Mouse (Mus musculus) liver, embryonic 13.5 days (tissue): ENCODE data around the gene Mta2. TPM values are rescaled to one million over a fixed set of nuclear protein-coding genes. Genes with fewer than 3 reads are reported as not detected.

Source experiments
- ATAC-seq: fragments of 200-750 bp; cut with Nextera tagmentation; 2 replicates; pipeline ENCODE4 v1.8.0; 2017; ENCODE audit warnings: low read depth, mild to moderate bottlenecking, moderate number of reproducible peaks, moderate library complexity
- DNase-seq: peaks from one replicate; pipeline ENCODE4 v3.0.0; 2022
- H3K27ac ChIP-seq: fragments of 300-500 bp; sonication (generic); 2 replicates; pipeline ENCODE4 v1.5.1; 2015; ENCODE audit warnings: moderate library complexity, mild to moderate bottlenecking, inconsistent platforms
- H3K27me3 ChIP-seq: fragments of 300-500 bp; sonication (generic); 2 replicates; pipeline ENCODE4 v1.6.1; 2015; ENCODE audit warnings: mild to moderate bottlenecking, inconsistent platforms
- H3K36me3 ChIP-seq: fragments of 300-500 bp; sonication (generic); 2 replicates; pipeline ENCODE4 v1.6.1; 2015; ENCODE audit warnings: mild to moderate bottlenecking, inconsistent platforms
- H3K4me1 ChIP-seq: fragments of 300-500 bp; sonication (generic); replicated peaks from 2 replicates; pipeline ENCODE4 v1.6.1; 2015; ENCODE audit warnings: inconsistent platforms
- H3K4me2 ChIP-seq: fragments of 300-500 bp; sonication (generic); 2 replicates; pipeline ENCODE4 v1.6.1; 2015; ENCODE audit warnings: inconsistent platforms, mild to moderate bottlenecking, moderate library complexity
- H3K4me3 ChIP-seq: fragments of 300-500 bp; sonication (generic); replicated peaks from 2 replicates; pipeline ENCODE4 v1.5.1; 2015; ENCODE audit warnings: mild to moderate bottlenecking, inconsistent platforms
- H3K9ac ChIP-seq: fragments of 300-500 bp; sonication (generic); 2 replicates; pipeline ENCODE4 v1.6.1; 2015; ENCODE audit warnings: mild to moderate bottlenecking, inconsistent platforms
- H3K9me3 ChIP-seq: fragments of 300-500 bp; sonication (generic); replicated peaks from 2 replicates; pipeline ENCODE4 v1.6.1; 2016; ENCODE audit warnings: inconsistent platforms
- WGBS: fragments of 180-500 bp; shearing (Covaris S2); methylation state at CpG from one replicate; pipeline ENCODE4 v1.1.7; 2015; ENCODE audit not compliant: insufficient replicate concordance; 5-methylcytosine and 5-hydroxymethylcytosine counted together
- polyA plus RNA-seq: library from polyadenylated mRNA; unstranded; fragments of >200 nt; fragmentation: Nextera tagmentation; extraction: Ambion mirVana; gene quantifications from 2 replicates; pipeline ENCODE4 v1.2.1, GENCODE M21; 2015

The Mta2 gene
- polyA plus RNA-seq, 1 experiment from 2014 or later, result 99.5 TPM

- no peak overlapping the region for H3K4me3 ChIP-seq
- H3K36me3 ChIP-seq, result no peaks in the 10 kb centered on the region
- ATAC-seq (no peak), DNase-seq (no peak)
- 62% methylated on average over 10 of the region's 10 CpGs for whole genome bisulfite sequencing
- H3K4me1 ChIP-seq, result peaks cover 40% of the 10 kb centered on the region
- H3K9me3 ChIP-seq, result no peaks in the 10 kb centered on the region
- no peak overlapping the region for H3K9ac ChIP-seq
- H3K27ac ChIP-seq, result no peak overlapping the region
- H3K27me3 ChIP-seq, result peaks cover 21% of the 10 kb centered on the region
- H3K4me2 ChIP-seq, result no peak overlapping the region
Measured at GRCm38 (mm10) chr19:8994813-8995607, 53.3 kb downstream of the Mta2 start.

- no peak overlapping the region for H3K27ac ChIP-seq
- H3K4me2 ChIP-seq, result no peak overlapping the region
- ATAC-seq, result no peak
- H3K4me3 ChIP-seq, result no peak overlapping the region
- no peaks in the 10 kb centered on the region for H3K9me3 ChIP-seq
- no peak overlapping the region for H3K9ac ChIP-seq
- WGBS, result 75% methylated on average over 6 of the region's 6 CpGs
- H3K4me1 ChIP-seq, result peaks cover 31% of the 10 kb centered on the region
- no peaks in the 10 kb centered on the region for H3K36me3 ChIP-seq
- DNase-seq, result no peak
- peaks cover 5% of the 10 kb centered on the region for H3K27me3 ChIP-seq
Measured at GRCm38 (mm10) chr19:8996601-8997000, 54.9 kb downstream of the Mta2 start.

GRCm38 (mm10) chr19:8997546-8997945, 55.9 kb downstream of the Mta2 start:
- H3K9ac ChIP-seq, result no peak overlapping the region

GRCm38 (mm10) chr19:8998546-8998945, 56.9 kb downstream of the Mta2 start:
- Histone ChIP-seq H3K9me3 (no peaks in the 10 kb centered on the region), H3K27ac (no peak overlapping the region), H3K9ac (no peak overlapping the region), H3K4me1 (peaks cover 20% of the 10 kb centered on the region), H3K4me3 (no peak overlapping the region), H3K36me3 (no peaks in the 10 kb centered on the region), H3K4me2 (no peak overlapping the region), H3K27me3 (no peaks in the 10 kb centered on the region)
- DNase-seq (no peak), ATAC-seq (no peak)
- 64% methylated on average over 6 of the region's 6 CpGs for WGBS

More at GRCm38 (mm10) chr19:8997546-8997945, 55.9 kb downstream of the Mta2 start:
- 44% methylated on average over 4 of the region's 4 CpGs for WGBS
- Histone ChIP-seq H3K4me2 (no peak overlapping the region), H3K9me3 (no peaks in the 10 kb centered on the region), H3K4me1 (peaks cover 28% of the 10 kb centered on the region), H3K36me3 (no peaks in the 10 kb centered on the region), H3K4me3 (no peak overlapping the region), H3K27me3 (no peaks in the 10 kb centered on the region), H3K27ac (no peak overlapping the region)
- DNase-seq (peak; percentile 54), ATAC-seq (peak; percentile 84)

- Histone ChIP-seq H3K27me3 (no peaks in the 10 kb centered on the region), H3K9me3 (no peaks in the 10 kb centered on the region), H3K9ac (no peak overlapping the region), H3K4me3 (no peak overlapping the region), H3K36me3 (no peaks in the 10 kb centered on the region), H3K4me2 (no peak overlapping the region), H3K27ac (no peak overlapping the region), H3K4me1 (peaks cover 20% of the 10 kb centered on the region)
- ATAC-seq, result no peak
- WGBS, result 83% methylated on average over 4 of the region's 4 CpGs
- DNase-seq, result no peak
Measured at GRCm38 (mm10) chr19:8999223-8999622, 57.5 kb downstream of the Mta2 start.

Other genes with a start within 250 kb of the Mta2 start
- 118 and 128 TPM in 2 replicates for gene Slc3a2, start 218.5 kb upstream of the Mta2 start, polyA plus RNA-seq
- 80.8 and 81.6 TPM in 2 replicates for gene Wdr74, start 206.0 kb upstream of the Mta2 start, polyA plus RNA-seq
- 0.81 and 1.3 TPM in 2 replicates for gene 1700092M07Rik, start 201.2 kb upstream of the Mta2 start, polyA plus RNA-seq
- gene Stx5a, start 200.5 kb upstream of the Mta2 start, polyA plus RNA-seq, result 48.2 and 51.9 TPM in 2 replicates
- 93.3 and 104 TPM in 2 replicates for gene Nxf1, start 184.8 kb upstream of the Mta2 start, polyA plus RNA-seq
- 66.1 and 74.2 TPM in 2 replicates for gene Tmem223, start 170.9 kb upstream of the Mta2 start, polyA plus RNA-seq
- 93.6 and 97.1 TPM in 2 replicates for gene Tmem179b, start 167.4 kb upstream of the Mta2 start, polyA plus RNA-seq
- gene Taf6l, start 155.5 kb upstream of the Mta2 start, polyA plus RNA-seq, result 16.6 and 17.2 TPM in 2 replicates
- gene Polr2g, start 143.3 kb upstream of the Mta2 start, polyA plus RNA-seq, result 105 and 110 TPM in 2 replicates
- 1.5 TPM in 2 replicates for gene Zbtb3, start 139.3 kb upstream of the Mta2 start, polyA plus RNA-seq
- 25.1 and 27.4 TPM in 2 replicates for gene Ttc9c, start 122.5 kb upstream of the Mta2 start, polyA plus RNA-seq
- 2.8 and 3.0 TPM in 2 replicates for gene Hnrnpul2, start 121.9 kb upstream of the Mta2 start, polyA plus RNA-seq
- not detected in 2 replicates for gene AC129217.1, start 112.1 kb upstream of the Mta2 start, polyA plus RNA-seq
- gene Bscl2, start 104.4 kb upstream of the Mta2 start, polyA plus RNA-seq, result 33.8 and 37.2 TPM in 2 replicates
- gene Gng3, start 102.7 kb upstream of the Mta2 start, polyA plus RNA-seq, result 0.52 and 0.73 TPM in 2 replicates
- 0.05 and 0.18 TPM in 2 replicates for gene Lrrn4cl, start 91.1 kb upstream of the Mta2 start, polyA plus RNA-seq
- 112 and 125 TPM in 2 replicates for gene Ubxn1, start 70.4 kb upstream of the Mta2 start, polyA plus RNA-seq
- 37.8 and 38.5 TPM in 2 replicates for gene Uqcc3, start 61.0 kb upstream of the Mta2 start, polyA plus RNA-seq
- 81.2 and 113 TPM in 2 replicates for gene Lbhd1, start 58.1 kb upstream of the Mta2 start, polyA plus RNA-seq
- not detected in 2 replicates for gene Gm49403, start 57.9 kb upstream of the Mta2 start, polyA plus RNA-seq
- 89.5 and 92.3 TPM in 2 replicates for gene 1810009A15Rik, start 53.0 kb upstream of the Mta2 start, polyA plus RNA-seq
- not detected in 2 replicates for gene Gm49416, start 52.9 kb upstream of the Mta2 start, polyA plus RNA-seq
- gene Ints5, start 48.9 kb upstream of the Mta2 start, polyA plus RNA-seq, result 26.1 and 26.5 TPM in 2 replicates
- gene Ganab, start 43.8 kb upstream of the Mta2 start, polyA plus RNA-seq, result 41.4 and 52.7 TPM in 2 replicates
- gene B3gat3, start 21.5 kb upstream of the Mta2 start, polyA plus RNA-seq, result 20.1 and 22.8 TPM in 2 replicates
- 2.7 and 2.8 TPM in 2 replicates for gene Rom1, start 12.5 kb upstream of the Mta2 start, polyA plus RNA-seq
- gene Eml3, start 12.3 kb upstream of the Mta2 start, polyA plus RNA-seq, result 14.4 and 15.2 TPM in 2 replicates
- gene Tut1, start 12.0 kb downstream of the Mta2 start, polyA plus RNA-seq, result 18.7 and 20.2 TPM in 2 replicates
- gene Eef1g, start 25.2 kb downstream of the Mta2 start, polyA plus RNA-seq, result 298 and 320 TPM in 2 replicates
- 1.4 and 1.6 TPM in 2 replicates for gene Ahnak, start 47.4 kb downstream of the Mta2 start, polyA plus RNA-seq
- not detected in 2 replicates for gene Scgb1a1, start 146.1 kb downstream of the Mta2 start, polyA plus RNA-seq
- gene Asrgl1, start 193.8 kb downstream of the Mta2 start, polyA plus RNA-seq, result 11.5 and 14.9 TPM in 2 replicates